11 mouse cellular contexts compared by ENCODE assay signal in the genomic region with DNA sequence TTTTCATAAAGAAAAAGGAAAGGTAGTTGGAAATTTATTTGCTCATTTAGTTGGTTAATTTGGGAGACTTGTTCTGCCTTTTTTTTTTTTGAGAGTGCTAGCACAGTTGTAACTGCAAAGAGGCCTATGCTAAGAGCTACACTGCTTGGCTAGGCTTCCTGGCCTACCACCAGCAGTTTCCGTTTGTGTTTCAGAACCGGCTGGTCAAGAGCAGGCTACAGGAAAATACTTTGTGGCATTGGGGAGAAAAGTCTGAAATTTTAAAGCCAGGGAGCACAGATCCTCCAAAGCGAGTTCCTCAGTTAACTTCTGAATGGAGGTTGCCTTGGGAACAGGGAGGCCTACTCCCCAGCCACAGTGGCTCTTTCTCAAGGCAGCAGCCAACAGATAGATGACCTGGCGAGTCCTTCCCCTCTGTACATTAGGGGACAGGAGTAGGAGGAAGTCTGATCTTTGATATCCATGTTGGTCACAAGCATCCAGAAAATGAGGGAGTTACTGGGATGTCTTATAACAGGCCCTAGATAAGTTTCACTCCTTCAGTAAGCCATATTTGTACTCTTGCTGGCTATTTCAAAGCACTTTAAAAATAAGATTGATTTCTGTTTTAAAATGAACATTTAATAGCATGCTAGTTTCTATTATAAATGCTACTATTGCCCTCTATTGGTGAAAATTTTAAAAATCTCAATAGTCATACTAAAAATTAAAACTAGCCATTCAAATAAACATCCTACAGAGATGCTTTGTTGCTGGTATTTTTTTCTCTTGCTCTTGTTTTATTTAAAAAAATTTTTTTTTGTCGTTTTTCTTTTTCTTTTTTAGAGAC. TPM values are rescaled to one million over a fixed set of nuclear protein-coding genes. Genes with fewer than 3 reads are reported as not detected.
DNase-seq lines count a peak whose midpoint lies in the region; ATAC-seq and TF ChIP-seq lines count a peak whose summit lies in the region.
"Had no signal": no experiment of that assay in that cellular context is flagged by ENCODE, and none has a peak within 500 bp of the region (broad histone marks: within the 10 kb centered on the region; RNA-seq: fewer than 3 reads in every experiment).

No protein-coding gene starts in this region.

- no peaks in the 10 kb centered on the region for H3K27me3 ChIP-seq in embryonic facial prominence, embryonic 13.5 days
- H3K27me3 ChIP-seq in embryonic facial prominence, embryonic 10.5 days (replicated peaks; ENCODE audit: low read depth, poor library complexity, severe bottlenecking), result no peaks in the 10 kb centered on the region
- no peaks in the 10 kb centered on the region for H3K27me3 ChIP-seq in liver, postnatal 0 days (ENCODE audit: insufficient read depth, low read length)
- no peaks in the 10 kb centered on the region for H3K27me3 ChIP-seq in liver, embryonic 11.5 days (replicated peaks; ENCODE audit: control insufficient read depth, insufficient read depth, low read length)
- H3K27me3 ChIP-seq: embryonic facial prominence, embryonic 12.5 days; heart, embryonic 13.5 days had no signal

- TF ChIP-seq EP300 in liver, postnatal 0 days (IDR thresholded peaks at IDR 0.05; ENCODE audit: low read depth), result no peak

- H3K9ac ChIP-seq in embryonic facial prominence, embryonic 13.5 days, result 0 out of 2 replicates have a peak overlapping the region, but pooled peaks have one; percentile 6
- no peak overlapping the region for H3K9ac ChIP-seq in liver, postnatal 0 days (replicated peaks)
- H3K9ac ChIP-seq in liver, embryonic 11.5 days (ENCODE audit: low read depth, low read length), result no peak overlapping the region
- H3K9ac ChIP-seq: embryonic facial prominence, embryonic 12.5 days; heart, embryonic 13.5 days had no signal

- no peak for ATAC-seq in embryonic facial prominence, embryonic 13.5 days (ENCODE audit: insufficient number of reproducible peaks, insufficient read depth, low FRiP score, low TSS enrichment, low read depth)
- ATAC-seq in liver, postnatal 0 days, result no peak
- ATAC-seq in liver, embryonic 11.5 days (replicated peaks; ENCODE audit: low FRiP score), result no peak

- H3K27ac ChIP-seq in embryonic facial prominence, embryonic 13.5 days, result no peak overlapping the region
- H3K27ac ChIP-seq in embryonic facial prominence, embryonic 10.5 days (replicated peaks), result no peak overlapping the region
- no peak overlapping the region for H3K27ac ChIP-seq in liver, postnatal 0 days (ENCODE audit: low read depth)
- no peak overlapping the region for H3K27ac ChIP-seq in liver, embryonic 11.5 days (ENCODE audit: low read depth, low read length)
- H3K27ac ChIP-seq: embryonic facial prominence, embryonic 12.5 days; heart, embryonic 13.5 days had no signal

- H3K36me3 ChIP-seq in embryonic facial prominence, embryonic 13.5 days, result peaks cover 47% of the 10 kb centered on the region
- H3K36me3 ChIP-seq in embryonic facial prominence, embryonic 10.5 days (replicated peaks), result peaks cover 41% of the 10 kb centered on the region
- H3K36me3 ChIP-seq in liver, postnatal 0 days (replicated peaks; ENCODE audit: insufficient read depth, low read length), result peaks cover 19% of the 10 kb centered on the region
- H3K36me3 ChIP-seq in liver, embryonic 11.5 days (ENCODE audit: control insufficient read depth, insufficient read depth, low read length), result peaks cover 3% of the 10 kb centered on the region; the same call in 1 of the 2 replicates

- no peak overlapping the region for H3K4me2 ChIP-seq in embryonic facial prominence, embryonic 13.5 days
- H3K4me2 ChIP-seq in liver, postnatal 0 days (ENCODE audit: low read depth, low read length), result no peak overlapping the region
- H3K4me2 ChIP-seq in liver, embryonic 11.5 days, result no peak overlapping the region
- H3K4me2 ChIP-seq: embryonic facial prominence, embryonic 12.5 days; heart, embryonic 13.5 days had no signal

- WGBS in embryonic facial prominence, embryonic 13.5 days, result 67% methylated on average over 5 of the region's 5 CpGs
- 70% methylated on average over 5 of the region's 5 CpGs for WGBS in embryonic facial prominence, embryonic 10.5 days
- 59% methylated on average over 5 of the region's 5 CpGs for WGBS in liver, postnatal 0 days (ENCODE audit: insufficient replicate concordance)
- 58% methylated on average over 5 of the region's 5 CpGs for WGBS in liver, embryonic 11.5 days

- DNase-seq in embryonic facial prominence, embryonic 10.5 days (ENCODE audit: low spot score), result no peak
- DNase-seq in liver, postnatal 0 days, result no peak
- no peak for DNase-seq in liver, embryonic 11.5 days (ENCODE audit: low spot score)
- peak; percentile 40 for DNase-seq in NIH3T3 (ENCODE audit: low read depth)
- peak; percentile 25 for DNase-seq in induced T-regulatory cell, adult 2 months (ENCODE audit: low read depth)
- DNase-seq in left cerebral cortex, postnatal 36 days (ENCODE audit: low spot score in 2 of 2), result no peak
- DNase-seq in left cerebral cortex, postnatal 10 days (ENCODE audit: extremely low spot score in 1 of 2, low spot score in 2 of 2), result no peak
- DNase-seq: adrenal gland, postnatal 14 days had no signal

- intact Hi-C loops in left cerebral cortex, postnatal 36 days (cut with DNase I), result loop anchor here (1.0 kb wide), 1 partner anchor 281 kb away; no protein-coding TSS in a partner anchor
- intact Hi-C loops in left cerebral cortex, postnatal 10 days (cut with DNase I), result loop anchor here (5.0 kb wide), 1 partner anchor 283 kb away; no protein-coding TSS in a partner anchor

- 0 out of 2 replicates have a peak, but pooled peaks have one; percentile 2 for TF ChIP-seq CTCF in liver, postnatal 0 days (IDR thresholded peaks at IDR 0.05; ENCODE audit: low read depth)

- no peaks in the 10 kb centered on the region for H3K9me3 ChIP-seq in embryonic facial prominence, embryonic 13.5 days
- H3K9me3 ChIP-seq in embryonic facial prominence, embryonic 10.5 days, result no peaks in the 10 kb centered on the region
- no peaks in the 10 kb centered on the region for H3K9me3 ChIP-seq in liver, postnatal 0 days (ENCODE audit: low read length)
- H3K9me3 ChIP-seq in liver, embryonic 11.5 days (ENCODE audit: control insufficient read depth, low read length), result no peaks in the 10 kb centered on the region
- H3K9me3 ChIP-seq: embryonic facial prominence, embryonic 12.5 days; heart, embryonic 13.5 days had no signal

- no peaks in the 10 kb centered on the region for H3K4me1 ChIP-seq in embryonic facial prominence, embryonic 13.5 days
- no peaks in the 10 kb centered on the region for H3K4me1 ChIP-seq in embryonic facial prominence, embryonic 10.5 days
- no peaks in the 10 kb centered on the region for H3K4me1 ChIP-seq in liver, postnatal 0 days (ENCODE audit: insufficient read depth)
- no peaks in the 10 kb centered on the region for H3K4me1 ChIP-seq in liver, embryonic 11.5 days (replicated peaks; ENCODE audit: control insufficient read depth, insufficient read depth, low read length)
- H3K4me1 ChIP-seq: embryonic facial prominence, embryonic 12.5 days; heart, embryonic 13.5 days had no signal

- no peak overlapping the region for H3K4me3 ChIP-seq in embryonic facial prominence, embryonic 13.5 days
- H3K4me3 ChIP-seq in embryonic facial prominence, embryonic 10.5 days, result no peak overlapping the region
- no peak overlapping the region for H3K4me3 ChIP-seq in liver, postnatal 0 days (ENCODE audit: low read depth, low read length)
- no peak overlapping the region for H3K4me3 ChIP-seq in liver, embryonic 11.5 days (ENCODE audit: low read depth, low read length)
- H3K4me3 ChIP-seq: embryonic facial prominence, embryonic 12.5 days; heart, embryonic 13.5 days had no signal

RNA-seq across cellular contexts. Expression of gene Limd1, which starts 38.1 kb away (rescaled TPM):
- polyA plus RNA-seq in embryonic facial prominence, embryonic 13.5 days (2015; fragmentation: Nextera tagmentation; extraction: Ambion mirVana), result 47.0 and 50.2 TPM in 2 replicates
- 52.1 and 60.8 TPM in 2 replicates for polyA plus RNA-seq in embryonic facial prominence, embryonic 10.5 days (2016; fragmentation: Nextera tagmentation; extraction: Ambion mirVana)
- 11.9 and 12.4 TPM in 2 replicates for polyA plus RNA-seq in liver, postnatal 0 days (2015; fragmentation: Nextera tagmentation; extraction: Ambion mirVana)
- polyA plus RNA-seq in liver, embryonic 11.5 days (2014; fragmentation: Nextera tagmentation; extraction: Ambion mirVana), result 41.7 and 42.2 TPM in 2 replicates
- 1 to 10 TPM; 6.2 to 6.8 TPM for total RNA-seq in left cerebral cortex, postnatal 36 days (2021)
- 10 to 100 TPM in 1 of 2 experiments, 1 to 10 TPM in 1; 9.9 to 10.1 TPM for total RNA-seq in left cerebral cortex, postnatal 10 days (2021)

Comparison
In these comparisons a context has a peak if more than half of its experiments do, and no peak if none do; other contexts are left out.
1. DNase-seq: peak in NIH3T3 (single experiment) and induced T-regulatory cell, adult 2 months (single experiment); none in embryonic facial prominence, embryonic 10.5 days (single experiment), liver, postnatal 0 days (single experiment), liver, embryonic 11.5 days (single experiment), left cerebral cortex, postnatal 36 days (0 of 2) and left cerebral cortex, postnatal 10 days (0 of 2).